Mouse (Mus musculus): ENCODE results near the gene Trim27. TPM values are rescaled to one million over a fixed set of nuclear protein-coding genes. Genes with fewer than 3 reads are reported as not detected.

Trim27 gene
- total RNA-seq (2023) = 10 to 100 TPM; 93.2 to 94.9 TPM

DNA sequence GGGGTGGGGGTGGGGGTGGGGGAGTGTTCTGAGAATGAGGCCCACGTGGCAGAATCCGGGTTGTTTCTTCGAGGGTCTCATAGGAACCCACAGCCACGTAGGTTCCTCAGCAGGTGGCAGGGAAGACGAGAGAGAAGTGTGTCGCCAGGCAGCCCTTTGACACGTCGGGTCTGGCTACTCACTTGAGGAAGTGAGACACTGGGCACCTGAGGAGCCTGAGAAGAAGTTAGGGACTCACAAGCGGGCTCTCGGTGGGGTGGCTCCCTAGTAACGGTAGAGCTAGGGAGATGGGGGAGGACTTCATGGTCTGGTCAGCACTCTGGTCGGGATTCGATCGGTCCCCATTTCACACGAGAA lies at the start of gene Trim27:
Gene Trim27 (plus strand): TSS at position 79 of the 357 bp plus-strand sequence.

DNA sequence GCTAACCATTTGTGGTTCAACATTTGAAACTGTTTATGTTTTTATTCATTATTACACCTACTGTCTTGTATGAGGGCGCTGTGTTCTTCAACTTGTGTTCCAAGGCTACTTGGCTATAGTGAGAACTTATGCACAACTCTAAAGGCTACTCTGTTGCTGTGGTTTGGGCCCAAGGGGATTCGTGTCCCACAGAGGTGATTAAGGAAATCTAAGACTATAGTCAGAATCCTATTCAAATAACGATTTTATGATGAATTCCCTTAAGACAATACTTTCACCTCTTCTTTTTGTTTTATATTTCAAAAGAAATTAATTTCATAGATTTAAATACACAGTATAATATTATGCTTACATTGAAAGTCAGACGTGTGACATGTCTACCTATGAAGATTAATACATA lies 33.5 kb upstream of the Trim27 start, which contains the start of gene Olfr1368:
Gene Olfr1368 (minus strand): TSS at position 101 of the 400 bp plus-strand sequence.

Other genes starting within 250 kb of the Trim27 start
- gene Olfr1370, start 104.5 kb upstream of the Trim27 start, total RNA-seq (2023) = not detected
- gene Olfr1369-ps1, start 68.0 kb upstream of the Trim27 start, total RNA-seq (2023) = not detected
- gene Olfr263, start 49.8 kb upstream of the Trim27 start, total RNA-seq (2023) = not detected
- gene Olfr1368, start 33.6 kb upstream of the Trim27 start, total RNA-seq (2023) = not detected
- gene Gpx5, start 113.3 kb downstream of the Trim27 start, total RNA-seq (2023) = not detected
- not detected for gene Gpx6, start 132.7 kb downstream of the Trim27 start, total RNA-seq (2023)
- not detected for gene Olfr1367, start 167.5 kb downstream of the Trim27 start, total RNA-seq (2023)
- gene Zscan12, start 183.4 kb downstream of the Trim27 start, total RNA-seq (2023) = 1 to 10 TPM; 7.9 to 9.0 TPM
- 10 to 100 TPM; 60.5 to 74.8 TPM for gene Zkscan3, start 223.3 kb downstream of the Trim27 start, total RNA-seq (2023)

All from T-cell, adult 66 days (primary cell).